Mouse (Mus musculus) myocyte (in vitro differentiated cells): ENCODE measurements around the gene Nomo1.

ENCODE experiments used
- CEBPB ChIP-seq: IDR thresholded peaks from 2 replicates; pipeline ENCODE4 v1.6.1; 2011; ENCODE audit warnings: mild to moderate bottlenecking, moderate library complexity; ENCODE audit not compliant: poor library complexity, insufficient read depth, severe bottlenecking
- E2F4 ChIP-seq: IDR thresholded peaks from one replicate; pipeline ENCODE4 v1.6.1; 2011; ENCODE audit warnings: mild to moderate bottlenecking, control low read depth, moderate library complexity; ENCODE audit not compliant: insufficient read depth
- MAX ChIP-seq: IDR thresholded peaks from one replicate; pipeline ENCODE4 v1.6.1; 2011; ENCODE audit warnings: low read depth, mild to moderate bottlenecking, control low read depth
- MYOD1 ChIP-seq, 3 experiments: IDR thresholded peaks; one replicate each; pipeline ENCODE4 v1.6.1; 2011; ENCODE audit warnings: control low read depth in 2 of 3, low read depth in 2 of 3, mild to moderate bottlenecking in 2 of 3, moderate library complexity in 1 of 3; ENCODE audit not compliant: insufficient read length in 2 of 3, control insufficient read depth in 1 of 3
- POLR2A ChIP-seq: IDR thresholded peaks from one replicate; pipeline ENCODE4 v1.6.1; 2011; ENCODE audit warnings: low read depth, mild to moderate bottlenecking, control low read depth, moderate library complexity; ENCODE audit not compliant: insufficient read length
- POLR2AphosphoS2 ChIP-seq: IDR thresholded peaks from one replicate; pipeline ENCODE4 v1.6.1; 2011; ENCODE audit warnings: low read depth, control low read depth; ENCODE audit not compliant: insufficient read length
- TCF3 ChIP-seq: IDR thresholded peaks from one replicate; pipeline ENCODE4 v1.6.1; 2011; ENCODE audit warnings: low read depth, control low read depth; ENCODE audit not compliant: insufficient read length
- USF1 ChIP-seq: IDR thresholded peaks from one replicate; pipeline ENCODE4 v1.6.1; 2011; ENCODE audit warnings: low read depth, mild to moderate bottlenecking, control low read depth, moderate library complexity

DNA sequence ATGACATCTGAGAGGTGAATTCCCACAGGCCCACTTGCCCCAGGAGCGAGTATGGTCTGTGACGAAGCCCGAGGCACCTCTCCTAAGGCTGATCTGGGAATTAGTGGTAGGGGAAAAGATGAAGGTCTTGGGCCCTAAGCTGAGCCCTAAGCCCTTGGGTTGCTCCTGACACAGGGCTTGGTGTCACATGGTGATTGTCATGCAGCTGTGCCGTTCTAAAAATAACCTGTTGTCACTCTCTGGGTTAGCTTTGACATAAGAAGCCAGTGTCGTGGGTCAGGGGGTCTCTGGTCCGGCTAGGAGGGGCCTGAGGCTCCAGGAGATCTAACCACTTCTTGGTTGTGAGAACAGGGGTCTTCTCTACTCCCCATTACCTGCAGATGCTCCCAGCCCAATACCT, 78.4 kb downstream of the Nomo1 start:
- TF ChIP-seq MYOD1 (IDR thresholded peaks at IDR 0.05; ENCODE audit: control insufficient read depth in 1 of 3, insufficient read length in 2 of 3, low read depth in 2 of 3) (peak in 1 of 3 experiments; percentile 55), POLR2A (no peak), MAX (no peak), E2F4 (no peak), POLR2AphosphoS2 (no peak), TCF3 (no peak), CEBPB (no peak), USF1 (peak; percentile 18)
